Mouse (Mus musculus) midbrain, postnatal 0 days (tissue): ENCODE results near the gene Ak3. TPM values are rescaled to one million over a fixed set of nuclear protein-coding genes. Genes with fewer than 3 reads are reported as not detected.

Experiments used
- ATAC-seq: fragments of 200-750 bp; cut with Nextera tagmentation; 2 replicates; pipeline ENCODE4 v1.8.0; 2017; ENCODE audit warnings: moderate number of reproducible peaks, mild to moderate bottlenecking, moderate TSS enrichment, moderate library complexity; ENCODE audit not compliant: low FRiP score
- DNase-seq: peaks from one replicate; pipeline ENCODE4 v3.0.0-alpha.2; 2015; ENCODE audit warnings: low spot score
- H3K27ac ChIP-seq: fragments of 300-500 bp; sonication (generic); 2 replicates; pipeline ENCODE4 v1.5.1; 2014; ENCODE audit warnings: low read depth, mild to moderate bottlenecking, low read length, mixed read lengths
- H3K27me3 ChIP-seq: fragments of 300-500 bp; sonication (generic); 2 replicates; pipeline ENCODE4 v1.6.1; 2014; ENCODE audit warnings: low read length, control low read depth, mixed read lengths; ENCODE audit not compliant: insufficient read depth
- H3K36me3 ChIP-seq: fragments of 300-500 bp; sonication (generic); 2 replicates; pipeline ENCODE4 v1.6.1; 2014; ENCODE audit warnings: low read length, control low read depth, mixed read lengths; ENCODE audit not compliant: insufficient read depth
- H3K4me1 ChIP-seq: fragments of 300-500 bp; sonication (generic); 2 replicates; pipeline ENCODE4 v1.6.1; 2014; ENCODE audit warnings: mild to moderate bottlenecking, control low read depth, antibody characterized with exemption, low read length, mixed read lengths; ENCODE audit not compliant: insufficient read depth
- H3K4me2 ChIP-seq: fragments of 300-500 bp; sonication (generic); 2 replicates; pipeline ENCODE4 v1.6.1; 2014; ENCODE audit warnings: low read depth, mild to moderate bottlenecking, low read length, mixed read lengths; ENCODE audit not compliant: poor library complexity, severe bottlenecking
- H3K4me3 ChIP-seq: fragments of 300-500 bp; sonication (generic); 2 replicates; pipeline ENCODE4 v1.5.1; 2014; ENCODE audit warnings: low read depth, mild to moderate bottlenecking, low read length, moderate library complexity
- H3K9ac ChIP-seq: fragments of 300-500 bp; sonication (generic); replicated peaks from 2 replicates; pipeline ENCODE4 v1.6.1; 2014; ENCODE audit warnings: mild to moderate bottlenecking, low read length, moderate library complexity, mixed read lengths; ENCODE audit not compliant: poor library complexity, severe bottlenecking
- H3K9me3 ChIP-seq: fragments of 300-500 bp; sonication (generic); 2 replicates; pipeline ENCODE4 v1.6.1; 2016; ENCODE audit warnings: low read length, control low read depth
- CTCF ChIP-seq: IDR thresholded peaks from 2 replicates; pipeline ENCODE4 v1.5.1; 2016; ENCODE audit warnings: antibody characterized with exemption, mild to moderate bottlenecking
- WGBS: fragments of 180-500 bp; shearing (Covaris S2); extraction: QIAGEN DNeasy Blood & Tissue Kit; methylation state at CpG from one replicate; pipeline ENCODE4 v1.1.7; 2014; 5-methylcytosine and 5-hydroxymethylcytosine counted together
- polyA plus RNA-seq: library from polyadenylated mRNA; unstranded; fragments of >200 nt; fragmentation: Nextera tagmentation; extraction: Ambion mirVana; gene quantifications from 2 replicates; pipeline ENCODE4 v1.2.1, GENCODE M21; 2015
- total RNA-seq: library from RNA; depleted of rRNA; stranded (reverse); fragments of >200 nt; gene quantifications from 2 replicates; pipeline ENCODE4 v1.2.3, GENCODE M21; 2014

Ak3 gene
- total and polyA plus RNA-seq, 2 experiments from 2014 or later, result 69.0 to 75.4 TPM

DNA sequence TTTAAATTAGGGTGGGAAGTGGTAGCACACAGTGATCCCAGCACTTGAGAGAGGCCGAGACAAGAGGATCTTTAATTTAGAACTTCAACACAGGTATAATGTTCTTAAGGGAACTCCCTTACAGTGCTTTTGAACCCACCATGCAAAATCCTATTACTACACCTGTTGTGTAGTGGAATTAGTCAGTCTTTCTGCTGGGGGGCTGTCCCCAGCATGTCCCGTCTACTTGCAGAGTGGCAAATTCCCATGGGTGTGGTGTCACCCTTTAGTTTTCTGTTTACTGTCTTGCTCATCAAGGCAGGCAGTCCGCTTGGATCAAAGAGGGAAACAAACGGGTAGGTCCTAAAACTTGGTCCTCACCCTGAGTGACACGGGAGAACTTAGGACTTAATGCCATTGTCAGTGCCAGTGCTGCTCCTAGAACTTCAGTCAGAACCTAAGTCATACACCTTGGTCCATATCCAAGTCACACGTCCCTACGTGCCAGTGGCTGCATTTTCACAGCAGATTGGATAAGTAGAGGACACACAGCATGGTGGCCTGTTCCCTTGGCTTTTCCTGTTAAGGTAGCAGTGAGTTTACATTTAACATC is 25.9 kb downstream of the Ak3 start:
- Histone ChIP-seq H3K4me3 (no peak overlapping the region), H3K36me3 (peaks cover 15% of the 10 kb centered on the region), H3K4me2 (no peak overlapping the region), H3K9ac (no peak overlapping the region), H3K9me3 (no peaks in the 10 kb centered on the region), H3K27ac (no peak overlapping the region), H3K4me1 (no peaks in the 10 kb centered on the region), H3K27me3 (no peaks in the 10 kb centered on the region)
- 87% methylated on average over 7 of the region's 7 CpGs for WGBS
- DNase-seq (no peak), ATAC-seq (no peak)
- TF ChIP-seq CTCF, result no peak

GRCm38 (mm10) chr19:29019647-29020046 is 28.1 kb downstream of the Ak3 start:
- no peak overlapping the region for H3K4me3 ChIP-seq
- no peak overlapping the region for H3K9ac ChIP-seq
- no peaks in the 10 kb centered on the region for H3K4me1 ChIP-seq
- H3K27ac ChIP-seq, result no peak overlapping the region
- ATAC-seq (no peak), DNase-seq (no peak)
- WGBS, result 90% methylated on average over 3 of the region's 3 CpGs
- TF ChIP-seq CTCF, result peak; percentile 47
- H3K36me3 ChIP-seq, result peaks cover 16% of the 10 kb centered on the region
- H3K27me3 ChIP-seq, result no peaks in the 10 kb centered on the region
- H3K9me3 ChIP-seq, result no peaks in the 10 kb centered on the region
- H3K4me2 ChIP-seq, result no peak overlapping the region

DNA sequence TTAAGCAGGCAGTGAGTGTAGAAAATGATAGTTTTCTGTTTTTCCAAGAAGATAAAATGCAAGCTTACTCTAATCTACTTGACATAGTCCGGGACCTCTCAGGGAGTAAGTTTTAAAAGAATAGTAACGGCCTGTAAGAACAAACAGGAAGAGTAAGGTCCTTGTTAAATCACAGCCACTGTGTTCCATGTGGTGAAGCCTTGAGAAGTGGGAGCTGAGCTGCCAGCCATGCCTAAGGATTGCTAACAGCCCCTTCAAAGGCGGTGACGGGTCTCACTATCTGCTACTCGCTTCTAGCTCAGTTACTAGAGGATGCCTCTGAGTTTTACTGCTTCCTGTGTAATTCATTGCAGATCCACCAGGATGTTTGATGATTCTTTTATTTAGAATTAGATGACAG is 31.0 kb downstream of the Ak3 start:
- Histone ChIP-seq H3K4me2 (no peak overlapping the region), H3K27ac (no peak overlapping the region), H3K4me3 (no peak overlapping the region), H3K9me3 (no peaks in the 10 kb centered on the region), H3K36me3 (peaks cover 14% of the 10 kb centered on the region), H3K27me3 (no peaks in the 10 kb centered on the region), H3K4me1 (no peaks in the 10 kb centered on the region), H3K9ac (no peak overlapping the region)
- TF ChIP-seq CTCF, result no peak
- WGBS, result 83% methylated on average over 5 of the region's 5 CpGs
- no peak for DNase-seq
- ATAC-seq, result no peak

DNA sequence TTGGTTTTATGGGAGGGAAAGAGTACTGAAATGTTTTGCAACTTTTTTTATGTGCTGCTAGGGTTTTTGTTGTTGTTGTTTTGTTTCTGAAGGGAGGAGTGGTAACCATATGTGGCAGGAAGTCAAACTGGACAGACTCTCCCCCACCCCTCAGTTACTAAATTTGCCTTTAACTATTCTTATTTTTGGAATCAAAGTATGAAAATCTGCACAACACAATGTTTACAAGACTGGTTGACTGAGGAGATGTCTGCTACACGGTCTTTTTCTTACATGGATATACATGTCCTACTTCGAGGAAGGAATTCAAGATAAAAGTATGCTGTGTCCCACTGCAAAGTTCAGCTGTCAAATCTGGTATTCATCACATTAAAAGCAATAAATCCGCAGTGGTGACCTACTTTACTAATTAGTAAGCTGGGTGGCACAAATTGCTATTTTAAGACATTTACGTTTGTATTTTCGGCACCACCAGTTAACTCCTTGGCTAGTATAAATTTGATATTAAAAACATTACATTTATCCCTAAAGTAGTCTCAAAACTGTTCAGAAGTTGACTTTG is 31.5 kb downstream of the Ak3 start:
- DNase-seq, result no peak
- no peaks in the 10 kb centered on the region for H3K9me3 ChIP-seq
- 86% methylated on average over 5 of the region's 5 CpGs for WGBS
- H3K4me3 ChIP-seq, result no peak overlapping the region
- TF ChIP-seq CTCF, result no peak
- H3K27me3 ChIP-seq, result no peaks in the 10 kb centered on the region
- H3K4me1 ChIP-seq, result no peaks in the 10 kb centered on the region
- H3K9ac ChIP-seq, result no peak overlapping the region
- ATAC-seq, result no peak
- no peak overlapping the region for H3K4me2 ChIP-seq
- H3K27ac ChIP-seq, result no peak overlapping the region
- peaks cover 13% of the 10 kb centered on the region for H3K36me3 ChIP-seq

GRCm38 (mm10) chr19:29015410-29016203 is 32.2 kb downstream of the Ak3 start:
- Histone ChIP-seq H3K4me2 (no peak overlapping the region), H3K36me3 (peaks cover 13% of the 10 kb centered on the region), H3K27me3 (no peaks in the 10 kb centered on the region), H3K27ac (no peak overlapping the region), H3K9me3 (no peaks in the 10 kb centered on the region), H3K9ac (no peak overlapping the region), H3K4me1 (no peaks in the 10 kb centered on the region), H3K4me3 (no peak overlapping the region)
- DNase-seq (no peak), ATAC-seq (no peak)
- no peak for TF ChIP-seq CTCF
- WGBS, result 90% methylated on average over 8 of the region's 8 CpGs

GRCm38 (mm10) chr19:29014466-29015055 is 33.2 kb downstream of the Ak3 start:
- no peaks in the 10 kb centered on the region for H3K4me1 ChIP-seq
- H3K9me3 ChIP-seq, result no peaks in the 10 kb centered on the region
- peaks cover 13% of the 10 kb centered on the region for H3K36me3 ChIP-seq
- H3K27me3 ChIP-seq, result no peaks in the 10 kb centered on the region
- WGBS, result 82% methylated on average over 5 of the region's 5 CpGs
- ATAC-seq, result no peak
- DNase-seq, result no peak
- no peak overlapping the region for H3K4me2 ChIP-seq
- H3K4me3 ChIP-seq, result no peak overlapping the region
- no peak overlapping the region for H3K9ac ChIP-seq
- no peak overlapping the region for H3K27ac ChIP-seq
- no peak for TF ChIP-seq CTCF
